Mouse (Mus musculus): ENCODE results near the gene Casp4.

Casp4 gene

GRCm38 (mm10) chr9:5308561-5308960 lies at the start of gene Casp4:
Gene Casp4, plus strand, starts transcription at chr9:5308828.
- DNase-seq: no peak

GRCm38 (mm10) chr9:5263951-5264475 lies 44.6 kb upstream of the Casp4 start:
- DNase-seq: no peak

GRCm38 (mm10) chr9:5270274-5270673 lies 38.4 kb upstream of the Casp4 start:
- no peak for DNase-seq

GRCm38 (mm10) chr9:5270884-5271283 lies 37.7 kb upstream of the Casp4 start:
- DNase-seq: no peak

- no peak for DNase-seq
Measured at GRCm38 (mm10) chr9:5271334-5271845, 37.2 kb upstream of the Casp4 start.

GRCm38 (mm10) chr9:5286071-5286470 lies 22.6 kb upstream of the Casp4 start:
- DNase-seq: no peak

- no peak for DNase-seq
Measured at GRCm38 (mm10) chr9:5286597-5286996, 22.0 kb upstream of the Casp4 start.

GRCm38 (mm10) chr9:5296354-5297237 lies 12.0 kb upstream of the Casp4 start:
- DNase-seq: no peak

GRCm38 (mm10) chr9:5298329-5299131 lies 10.1 kb upstream of the Casp4 start, which contains the start of gene Casp1:
Gene Casp1, plus strand, starts transcription at chr9:5298517.
- no peak for DNase-seq

- DNase-seq: no peak
Measured at GRCm38 (mm10) chr9:5299132-5299381, 9.6 kb upstream of the Casp4 start.

GRCm38 (mm10) chr9:5310112-5310511 lies 1.5 kb downstream of the Casp4 start:
- no peak for DNase-seq

GRCm38 (mm10) chr9:5311435-5311834 lies 2.8 kb downstream of the Casp4 start:
- DNase-seq: no peak

- no peak for DNase-seq
Measured at GRCm38 (mm10) chr9:5328204-5328603, 19.6 kb downstream of the Casp4 start.

- no peak for DNase-seq
Measured at GRCm38 (mm10) chr9:5332441-5332840, 23.8 kb downstream of the Casp4 start.

GRCm38 (mm10) chr9:5333422-5333821 lies 24.8 kb downstream of the Casp4 start:
- DNase-seq: no peak

- no peak for DNase-seq
Measured at GRCm38 (mm10) chr9:5343092-5343491, 34.5 kb downstream of the Casp4 start.

- no peak for DNase-seq
Measured at GRCm38 (mm10) chr9:5344090-5344489, 35.5 kb downstream of the Casp4 start.

- DNase-seq: no peak
Measured at GRCm38 (mm10) chr9:5345291-5345898, 36.8 kb downstream of the Casp4 start, which contains the start of gene Casp12. Gene Casp12, plus strand, starts transcription at chr9:5345430.

GRCm38 (mm10) chr9:5347381-5347780 lies 38.8 kb downstream of the Casp4 start:
- DNase-seq: no peak

- DNase-seq: no peak
Measured at GRCm38 (mm10) chr9:5353673-5354072, 45.0 kb downstream of the Casp4 start.

- no peak for DNase-seq
Measured at GRCm38 (mm10) chr9:5356801-5357200, 48.2 kb downstream of the Casp4 start.

Measured in cerebellum, postnatal 10 days (tissue).